Mouse (Mus musculus) thymus, postnatal 25 days (tissue): ENCODE data around the gene Dnajc11.

Source experiments
- DNase-seq: peaks from one replicate; pipeline ENCODE4 v3.0.0; 2022

The Dnajc11 gene

GRCm38 (mm10) chr4:151988342-151989109 is 55.0 kb downstream of the Dnajc11 start, which contains the start of gene Thap3:
Gene Thap3, minus strand, starts transcription at chr4:151988997.
- DNase-seq = peak; percentile 91

- DNase-seq = no peak
These were observed 55.6 kb downstream of the Dnajc11 start for GRCm38 (mm10) chr4:151989110-151989488.

GRCm38 (mm10) chr4:151992091-151992490 is 58.6 kb downstream of the Dnajc11 start:
- no peak for DNase-seq

DNA sequence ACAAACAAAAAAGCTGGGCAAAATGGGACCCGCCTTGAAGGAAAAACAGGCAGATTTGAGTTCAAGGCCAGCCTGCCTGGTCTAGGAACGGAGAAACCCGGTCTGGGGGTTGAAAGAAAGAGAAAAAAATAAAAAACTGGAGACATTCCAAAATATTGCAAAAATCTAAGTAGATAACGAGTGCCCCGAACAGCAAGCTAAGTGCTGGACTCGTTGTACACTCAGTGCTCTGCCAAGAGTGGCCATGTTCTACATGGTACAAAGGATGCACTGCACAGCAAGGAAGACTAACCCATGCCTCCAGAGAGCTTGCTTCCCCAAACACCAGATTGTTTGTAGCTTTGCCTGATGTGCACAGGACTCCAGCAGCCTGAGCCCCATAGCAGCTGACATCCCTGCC is 59.5 kb downstream of the Dnajc11 start:
- no peak for DNase-seq

- DNase-seq = no peak
These were observed 61.0 kb downstream of the Dnajc11 start for GRCm38 (mm10) chr4:151994228-151995171.

GRCm38 (mm10) chr4:151995371-151996172 is 62.1 kb downstream of the Dnajc11 start:
- peak; percentile 49 for DNase-seq

- DNase-seq = peak; percentile 99
These were observed 62.9 kb downstream of the Dnajc11 start, which contains the start of gene Phf13 for GRCm38 (mm10) chr4:151996173-151996950. Gene Phf13, minus strand, starts transcription at chr4:151996258.

- no peak for DNase-seq
These were observed 63.4 kb downstream of the Dnajc11 start for GRCm38 (mm10) chr4:151996951-151997222.

DNA sequence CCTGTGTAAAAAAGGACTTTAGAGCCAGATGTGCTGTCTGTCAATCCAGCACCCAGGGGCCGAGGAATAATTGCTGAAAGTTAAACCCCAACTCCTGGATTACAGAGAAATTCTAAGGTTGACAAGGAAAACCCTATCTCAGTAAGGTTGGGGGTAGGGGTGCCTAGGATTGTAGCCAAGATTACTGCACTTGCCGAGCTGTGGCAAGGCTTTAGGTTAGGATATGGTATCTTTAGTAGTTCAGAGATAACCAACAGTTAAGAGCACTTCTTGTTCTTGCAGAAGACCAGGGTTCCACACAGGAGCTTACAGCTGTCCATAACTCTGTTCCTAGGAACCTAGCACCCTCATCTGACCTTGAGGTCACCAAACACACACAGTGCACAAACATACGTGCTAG is 64.2 kb downstream of the Dnajc11 start:
- DNase-seq = no peak

DNA sequence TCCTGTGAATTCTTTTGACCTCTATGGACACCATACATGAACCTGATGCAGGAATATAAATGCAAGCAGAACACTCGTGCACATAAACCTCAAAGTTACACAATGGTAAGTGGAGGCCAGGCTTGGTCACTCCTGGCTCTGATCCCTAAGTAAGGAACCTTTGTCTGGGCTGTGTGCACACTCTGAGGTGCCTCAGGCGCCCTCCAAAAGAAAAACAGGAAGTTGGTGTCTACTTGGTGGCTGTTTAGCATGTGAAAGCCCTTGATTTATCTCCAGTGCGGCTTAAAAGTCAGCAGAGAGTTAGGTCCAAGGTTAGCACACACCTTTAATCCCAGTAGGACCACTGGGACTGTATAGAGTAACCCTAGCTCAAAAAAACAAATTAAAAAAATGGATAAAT is 66.0 kb downstream of the Dnajc11 start:
- DNase-seq = no peak

- DNase-seq = no peak
These were observed 67.4 kb downstream of the Dnajc11 start for GRCm38 (mm10) chr4:152000906-152001305.

DNA sequence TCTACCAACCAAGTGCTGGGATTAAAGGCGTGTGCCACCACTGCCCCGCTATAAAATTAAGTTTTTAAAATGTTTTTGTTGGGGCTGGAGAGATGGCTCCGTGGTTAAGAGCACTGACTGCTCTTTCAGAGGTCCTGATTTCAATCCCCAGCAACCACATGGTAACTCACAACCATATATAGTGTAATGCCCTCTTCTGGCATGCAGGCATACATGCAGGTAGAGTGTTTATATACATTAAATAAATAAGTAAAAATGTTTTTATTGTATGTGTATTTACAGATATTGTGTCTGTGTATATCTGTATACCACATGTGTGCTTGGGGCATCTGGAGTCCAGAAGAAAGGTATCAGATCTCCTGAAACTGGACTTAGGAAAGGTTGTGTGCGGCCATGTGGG is 67.8 kb downstream of the Dnajc11 start:
- no peak for DNase-seq

DNA sequence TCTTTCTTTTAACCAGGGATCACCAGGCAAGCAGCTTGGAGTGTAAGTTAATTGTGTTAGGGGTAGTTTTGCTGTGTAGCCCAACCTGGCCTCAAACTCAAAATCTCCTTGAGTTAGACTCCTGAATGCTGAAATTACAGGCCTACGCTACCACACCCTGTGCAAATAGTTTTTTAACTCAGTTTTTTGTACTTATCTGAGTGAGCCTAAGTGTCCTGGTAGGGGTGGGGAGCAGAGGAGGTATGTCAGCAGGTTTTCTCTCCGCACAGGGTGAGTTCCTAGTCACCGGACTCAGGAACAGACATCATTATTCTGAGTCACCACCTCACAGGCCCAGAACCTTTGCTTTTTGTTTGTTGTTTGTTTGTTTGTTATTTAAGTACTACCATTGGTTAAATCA is 68.6 kb downstream of the Dnajc11 start:
- DNase-seq = no peak

DNA sequence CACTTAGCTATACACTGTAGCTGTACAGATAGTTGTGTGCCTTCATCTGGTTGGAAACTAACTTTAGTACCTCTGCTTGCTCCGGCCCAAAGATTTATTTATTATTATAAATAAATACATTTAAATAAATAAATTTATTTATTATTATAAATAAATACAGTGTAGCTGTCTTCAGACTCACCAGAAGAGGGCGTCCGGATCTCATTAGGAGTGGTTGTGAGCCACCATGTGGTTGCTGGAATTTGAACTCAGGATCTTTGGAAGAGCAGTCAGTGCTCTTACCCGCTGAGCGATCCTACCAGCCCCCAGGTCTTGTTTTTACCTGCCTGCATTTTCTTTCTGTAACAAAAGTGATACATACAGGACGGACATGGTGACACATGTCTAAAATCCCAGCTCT is 72.6 kb downstream of the Dnajc11 start:
- no peak for DNase-seq

DNA sequence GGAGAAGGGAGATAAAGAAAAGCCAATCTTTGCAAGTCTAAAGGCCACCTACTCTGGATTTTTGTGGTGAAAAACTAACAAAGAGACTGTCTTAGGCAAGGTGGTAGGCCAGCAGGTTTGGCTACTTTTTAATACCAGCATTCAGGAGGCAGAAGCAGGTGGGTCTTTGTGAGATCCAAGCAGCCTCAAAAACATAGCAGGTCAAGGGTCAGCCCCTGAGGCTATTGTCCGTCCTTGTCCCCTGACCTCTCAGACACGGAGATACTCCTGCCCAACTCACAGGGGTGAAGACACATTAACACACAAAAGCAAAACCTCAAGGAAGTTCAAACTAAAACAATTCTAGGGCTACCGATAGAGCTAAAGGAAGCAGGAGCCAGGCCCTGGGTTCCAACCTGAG is 73.3 kb downstream of the Dnajc11 start:
- DNase-seq = no peak

DNA sequence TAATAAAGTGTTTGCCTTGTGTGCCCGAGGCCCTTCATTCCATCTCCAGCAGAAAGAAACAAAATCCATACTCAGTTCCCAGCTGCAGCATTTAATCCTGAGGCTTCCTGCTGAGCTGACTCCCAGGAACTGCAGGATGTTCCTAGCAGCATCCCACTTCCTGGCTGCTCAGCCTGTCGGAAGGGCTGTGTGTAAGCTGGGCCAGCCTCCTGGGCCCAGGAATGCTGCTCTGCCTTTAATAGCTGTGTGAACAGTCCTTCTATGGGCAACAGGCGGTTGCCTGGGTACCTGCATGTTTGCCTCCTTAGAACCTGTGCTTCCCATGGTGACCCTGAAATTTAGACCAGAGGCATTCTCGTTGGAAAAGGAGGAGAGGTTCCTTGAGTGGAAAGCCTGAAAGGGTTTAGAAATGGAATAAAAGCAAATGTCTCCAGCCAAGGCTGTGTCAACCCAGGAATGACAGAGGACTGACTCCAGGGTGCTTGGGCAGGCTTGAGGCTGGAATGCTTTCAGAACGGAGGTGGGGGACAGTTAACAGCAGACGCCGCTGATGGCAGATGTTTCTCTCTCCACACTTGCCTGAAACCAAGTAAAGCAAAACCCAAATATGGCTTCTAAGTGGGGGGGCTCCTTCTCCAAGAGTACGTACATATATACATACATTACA is 74.1 kb downstream of the Dnajc11 start:
- no peak for DNase-seq

- DNase-seq = no peak
These were observed 74.6 kb downstream of the Dnajc11 start for GRCm38 (mm10) chr4:152008148-152008500.

GRCm38 (mm10) chr4:152008622-152009075 is 75.2 kb downstream of the Dnajc11 start, which contains the start of gene Klhl21:
Gene Klhl21, plus strand, starts transcription at chr4:152008803.
- peak; percentile 91 for DNase-seq

DNA sequence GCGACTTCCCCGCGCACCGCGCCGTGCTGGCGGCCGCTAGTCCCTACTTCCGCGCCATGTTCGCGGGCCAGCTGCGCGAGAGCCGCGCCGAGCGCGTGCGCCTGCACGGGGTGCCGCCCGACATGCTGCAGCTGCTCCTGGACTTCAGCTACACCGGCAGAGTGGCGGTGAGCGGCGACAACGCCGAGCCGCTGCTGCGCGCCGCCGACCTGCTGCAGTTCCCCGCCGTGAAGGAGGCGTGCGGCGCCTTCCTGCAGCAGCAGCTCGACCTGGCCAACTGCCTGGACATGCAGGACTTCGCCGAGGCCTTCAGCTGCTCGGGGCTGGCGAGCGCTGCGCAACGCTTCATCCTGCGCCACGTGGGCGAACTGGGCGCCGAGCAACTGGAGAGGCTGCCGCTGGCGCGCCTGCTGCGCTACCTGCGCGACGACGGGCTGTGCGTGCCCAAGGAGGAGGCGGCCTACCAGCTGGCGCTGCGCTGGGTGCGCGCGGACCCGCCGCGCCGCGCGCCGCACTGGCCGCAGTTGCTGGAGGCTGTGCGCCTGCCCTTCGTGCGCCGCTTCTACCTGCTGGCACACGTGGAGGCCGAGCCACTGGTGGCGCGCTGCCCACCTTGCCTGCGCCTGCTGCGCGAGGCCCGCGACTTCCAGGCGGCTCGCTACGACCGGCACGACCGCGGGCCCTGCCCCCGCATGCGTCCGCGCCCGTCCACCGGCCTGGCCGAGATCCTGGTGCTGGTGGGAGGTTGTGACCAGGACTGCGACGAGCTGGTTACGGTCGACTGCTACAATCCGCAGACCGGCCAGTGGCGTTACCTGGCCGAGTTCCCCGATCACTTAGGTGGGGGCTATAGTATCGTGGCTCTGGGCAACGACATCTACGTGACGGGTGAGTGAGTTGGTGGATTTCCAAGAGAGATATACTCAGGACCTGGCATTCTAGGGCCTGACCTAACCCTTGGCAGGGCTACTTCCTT is 75.9 kb downstream of the Dnajc11 start:
- DNase-seq = peak; percentile 59

DNA sequence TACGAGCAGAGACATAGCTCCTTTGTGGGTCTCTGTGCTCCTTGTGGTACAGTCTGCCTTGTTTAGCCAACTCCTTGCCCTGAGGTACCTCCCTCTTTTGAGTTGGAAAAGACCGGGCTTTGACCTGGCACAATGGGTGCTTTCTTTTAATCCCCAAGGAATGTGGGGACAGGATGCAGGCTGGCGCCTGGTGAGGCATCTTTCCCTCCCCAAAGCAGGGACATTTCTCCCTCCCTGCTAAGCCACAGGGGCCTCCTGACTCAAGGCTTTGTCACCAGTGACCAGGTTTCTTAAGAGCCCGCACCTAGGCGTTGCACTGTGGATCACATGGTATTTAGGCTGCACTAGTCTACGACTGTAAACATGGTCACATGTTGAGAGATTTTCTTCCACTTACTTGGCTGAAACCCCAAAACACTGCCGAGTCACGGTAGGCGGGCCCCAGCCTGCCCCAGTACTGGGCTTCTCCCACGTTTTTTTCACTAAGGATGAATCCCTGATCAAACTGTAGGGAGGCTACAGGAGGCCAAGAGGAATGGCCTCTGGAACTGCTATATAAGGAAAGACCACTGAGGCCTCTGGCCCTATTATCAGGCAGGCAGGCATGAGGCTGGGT is 76.7 kb downstream of the Dnajc11 start:
- DNase-seq = no peak
